Mouse (Mus musculus) heart, embryonic 16.5 days (tissue): ENCODE data around the gene Iqsec2. TPM values are rescaled to one million over a fixed set of nuclear protein-coding genes. Genes with fewer than 3 reads are reported as not detected.

Source experiments
- polyA plus RNA-seq: library from polyadenylated mRNA; unstranded; fragments of >200 nt; fragmentation: Nextera tagmentation; extraction: Ambion mirVana; gene quantifications from 2 replicates; pipeline ENCODE4 v1.2.1, GENCODE M21; 2015

The Iqsec2 gene
- polyA plus RNA-seq, 1 experiment from 2014 or later, result 41.7 TPM

Other genes with a start within 250 kb of the Iqsec2 start
- gene Hsd17b10, start 142.4 kb upstream of the Iqsec2 start, polyA plus RNA-seq, result 221 and 234 TPM in 2 replicates
- 2.4 and 4.2 TPM in 2 replicates for gene Ribc1, start 128.0 kb upstream of the Iqsec2 start, polyA plus RNA-seq
- gene Smc1a, start 127.8 kb upstream of the Iqsec2 start, polyA plus RNA-seq, result 67.5 and 83.4 TPM in 2 replicates
- 32.4 and 33.9 TPM in 2 replicates for gene Kdm5c, start 88.8 kb downstream of the Iqsec2 start, polyA plus RNA-seq
- 5.7 and 7.5 TPM in 2 replicates for gene Kantr, start 183.2 kb downstream of the Iqsec2 start, polyA plus RNA-seq
- gene Tspyl2, start 198.2 kb downstream of the Iqsec2 start, polyA plus RNA-seq, result 17.7 and 17.8 TPM in 2 replicates
- 1.5 and 2.3 TPM in 2 replicates for gene Gpr173, start 224.4 kb downstream of the Iqsec2 start, polyA plus RNA-seq